Mouse (Mus musculus) cerebellum, adult 2 months (tissue): ENCODE measurements around the gene Cdan1.

Source experiments
- CTCF ChIP-seq: fragments of 200-500 bp; IDR thresholded peaks from 2 replicates; pipeline ENCODE4 v1.5.1; 2011; ENCODE audit warnings: low read depth, mild to moderate bottlenecking, control low read depth, low read length, moderate library complexity, borderline replicate concordance; ENCODE audit not compliant: insufficient read depth
- POLR2A ChIP-seq: fragments of 200-500 bp; IDR thresholded peaks from 2 replicates; pipeline ENCODE4 v1.6.1; 2011; ENCODE audit warnings: low read length, control low read depth, borderline replicate concordance; ENCODE audit not compliant: insufficient read depth

- no peak for TF ChIP-seq POLR2A
- no peak for TF ChIP-seq CTCF
Measured at GRCm38 (mm10) chr2:120702675-120703074, 147.3 kb downstream of the Cdan1 start.
